Mouse (Mus musculus) layer of hippocampus, adult 2 months (tissue): Measurements from ENCODE around the gene Gpr6. TPM values are rescaled to one million over a fixed set of nuclear protein-coding genes. Genes with fewer than 3 reads are reported as not detected.

Experiments used
- DNase-seq, 2 experiments: peaks; one replicate each; pipeline ENCODE4 v3.0.0; 2022; ENCODE audit warnings: low spot score in 2 of 2
- H3K27ac ChIP-seq: fragments of 200-600 bp; 2 replicates; pipeline ENCODE4 v1.8.1; 2022
- H3K4me3 ChIP-seq: fragments of 200-600 bp; 2 replicates; pipeline ENCODE4 v1.8.1; 2022; ENCODE audit warnings: mild to moderate bottlenecking
- CTCF ChIP-seq: fragments of 200-600 bp; conservative IDR thresholded peaks from 2 replicates; pipeline ENCODE4 v1.8.1; 2022; ENCODE audit warnings: antibody characterized with exemption, mild to moderate bottlenecking, moderate library complexity
- total RNA-seq, 2 experiments: library from RNA; stranded (reverse); gene quantifications; 2 replicates each; pipeline ENCODE4 v1.2.3; 2021

Gene Gpr6
- total RNA-seq, 2 experiments from 2014 or later = 0.64 to 1.1 TPM

- Histone ChIP-seq H3K27ac (no peak overlapping the region), H3K4me3 (no peak overlapping the region; the same call in 1 of the 2 replicates)
- DNase-seq = peak; percentile 55 to 71
- no peak for TF ChIP-seq CTCF
Observed at GRCm38 (mm10) chr10:41037722-41038121, 34.4 kb downstream of the Gpr6 start.

- Histone ChIP-seq H3K4me3 (no peak overlapping the region), H3K27ac (no peak overlapping the region)
- no peak for DNase-seq
- TF ChIP-seq CTCF = no peak
Observed at GRCm38 (mm10) chr10:41032811-41033210, 39.3 kb downstream of the Gpr6 start.

GRCm38 (mm10) chr10:41024860-41025259, 47.2 kb downstream of the Gpr6 start:
- H3K4me3 ChIP-seq = no peak overlapping the region
- no peak for DNase-seq
- H3K27ac ChIP-seq = no peak overlapping the region
- TF ChIP-seq CTCF = no peak

- Histone ChIP-seq H3K27ac (no peak overlapping the region), H3K4me3 (no peak overlapping the region)
- no peak for TF ChIP-seq CTCF
- DNase-seq = no peak
Observed at GRCm38 (mm10) chr10:41024406-41024805, 47.7 kb downstream of the Gpr6 start.

- Histone ChIP-seq H3K4me3 (no peak overlapping the region), H3K27ac (no peak overlapping the region)
- DNase-seq = no peak
- TF ChIP-seq CTCF = no peak
Observed at GRCm38 (mm10) chr10:41022226-41022625, 49.9 kb downstream of the Gpr6 start.

Other genes with a start within 250 kb of the Gpr6 start
- 10 to 100 TPM; 67.1 to 73.9 TPM for gene Cdc40, start 189.0 kb downstream of the Gpr6 start, total RNA-seq
- gene Wasf1, start 188.8 kb downstream of the Gpr6 start, total RNA-seq = 100 to 1,000 TPM; 412 to 418 TPM
- 10 to 100 TPM; 34.5 to 35.9 TPM for gene Fig4, start 231.0 kb upstream of the Gpr6 start, total RNA-seq
- gene Ak9, start 231.7 kb upstream of the Gpr6 start, total RNA-seq = under 1 TPM; 0.12 to 0.20 TPM